Mouse (Mus musculus) erythroblast, adult 5-6 weeks (primary cell): ENCODE data around the gene Ncor2. TPM values are rescaled to one million over a fixed set of nuclear protein-coding genes. Genes with fewer than 3 reads are reported as not detected.
A peak's percentile ranks its signal among the peaks of the same experiment; 100 is the strongest.

Experiments
- ATAC-seq: replicated peaks from 2 replicates; pipeline ENCODE4 v1.8.0; 2016; ENCODE audit warnings: moderate number of reproducible peaks, mild to moderate bottlenecking, moderate TSS enrichment, inconsistent platforms; ENCODE audit not compliant: poor library complexity, low FRiP score, severe bottlenecking
- total RNA-seq, 2 experiments: library from RNA; stranded (forward) in 1 of 2; stranded (reverse) in 1 of 2; fragments of 150-400 nt in 1 of 2; fragments of 200-764, 138-1000 nt in 1 of 2; gene quantifications; 2 replicates each; pipeline versions ENCODE4 v1.2.3 to v1.2.4; 2015 to 2017; ENCODE audit warnings: low replicate concordance in 2 of 2

The Ncor2 gene
- total RNA-seq, 2 experiments from 2014 or later: 8.0 to 15.8 TPM

GRCm38 (mm10) chr5:125153201-125153816, 25.7 kb downstream of the Ncor2 start:
- 0 out of 2 replicates have a peak, but pooled peaks have one; percentile 29 for ATAC-seq

- no peak for ATAC-seq
Observed at GRCm38 (mm10) chr5:125151872-125152534, 27.0 kb downstream of the Ncor2 start.

DNA sequence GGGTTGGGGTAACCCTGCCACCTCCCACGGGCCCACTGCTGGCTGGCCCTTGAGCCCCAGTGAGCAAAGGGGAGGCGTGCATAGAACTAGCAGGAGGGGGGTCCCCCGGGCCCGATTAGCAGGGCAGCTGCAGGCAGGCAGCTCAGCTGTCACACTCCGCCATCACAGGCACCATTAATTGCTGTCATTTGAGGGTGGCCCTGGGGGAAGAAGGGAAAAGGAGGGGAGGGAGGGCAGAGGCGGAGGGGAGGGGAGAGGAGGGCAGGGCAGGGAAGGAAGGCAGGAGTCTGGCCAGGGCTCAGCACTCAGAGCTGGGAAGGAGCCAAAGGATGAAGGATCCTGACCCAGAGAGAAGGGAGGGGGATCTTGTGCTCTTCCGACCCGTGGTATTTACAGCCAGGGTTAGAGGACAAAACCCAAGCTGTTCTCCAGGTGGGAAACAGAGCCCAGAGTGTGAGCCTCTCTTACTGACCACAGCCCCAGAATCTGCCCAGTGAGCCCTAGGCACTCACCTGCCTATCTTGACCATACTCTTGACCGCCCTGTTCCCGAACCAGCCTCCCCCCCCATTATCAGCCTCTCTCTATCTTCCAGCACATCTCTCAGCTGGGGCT, 28.0 kb downstream of the Ncor2 start:
- ATAC-seq: no peak

GRCm38 (mm10) chr5:125149142-125149541, 29.9 kb downstream of the Ncor2 start:
- ATAC-seq: no peak

GRCm38 (mm10) chr5:125148686-125149085, 30.3 kb downstream of the Ncor2 start:
- ATAC-seq: no peak

- no peak for ATAC-seq
Observed at GRCm38 (mm10) chr5:125148173-125148572, 30.8 kb downstream of the Ncor2 start.

GRCm38 (mm10) chr5:125147124-125147523, 31.9 kb downstream of the Ncor2 start:
- ATAC-seq: no peak

- ATAC-seq: no peak
Observed at GRCm38 (mm10) chr5:125143114-125143872, 35.7 kb downstream of the Ncor2 start.

GRCm38 (mm10) chr5:125141916-125142315, 37.1 kb downstream of the Ncor2 start:
- no peak for ATAC-seq

GRCm38 (mm10) chr5:125141525-125141880, 37.5 kb downstream of the Ncor2 start:
- no peak for ATAC-seq

GRCm38 (mm10) chr5:125140832-125141524, 38.0 kb downstream of the Ncor2 start:
- ATAC-seq: no peak

- no peak for ATAC-seq
Observed at GRCm38 (mm10) chr5:125140151-125140699, 38.8 kb downstream of the Ncor2 start.

GRCm38 (mm10) chr5:125139669-125140068, 39.4 kb downstream of the Ncor2 start:
- no peak for ATAC-seq

DNA sequence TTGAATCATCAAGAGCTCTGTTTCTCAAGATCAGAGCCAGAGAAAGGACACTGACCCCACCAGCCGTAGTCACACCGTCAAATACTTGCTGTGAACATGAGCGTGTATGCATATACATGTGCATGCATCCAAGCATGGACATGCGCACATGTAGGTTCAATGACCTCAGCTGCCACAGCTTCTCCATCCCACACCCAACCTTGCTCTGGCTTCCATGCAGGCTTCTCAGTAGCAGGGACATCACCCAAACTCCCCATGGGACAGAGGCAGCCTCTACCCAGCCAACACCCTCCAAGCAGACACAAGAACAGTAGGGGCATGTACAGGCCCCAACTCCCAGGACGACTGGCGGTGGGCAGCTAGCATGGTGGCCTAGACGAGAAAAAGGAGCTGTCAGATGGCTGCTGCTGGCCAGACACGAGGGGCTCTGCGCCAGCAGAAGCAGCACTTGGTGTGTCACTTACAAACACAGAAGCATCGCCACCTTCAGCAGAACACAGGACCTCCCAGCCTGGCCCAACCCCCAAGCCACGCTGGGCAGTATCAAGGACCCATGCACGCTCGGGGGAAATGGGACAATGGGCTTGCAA, 40.1 kb downstream of the Ncor2 start:
- ATAC-seq: no peak

DNA sequence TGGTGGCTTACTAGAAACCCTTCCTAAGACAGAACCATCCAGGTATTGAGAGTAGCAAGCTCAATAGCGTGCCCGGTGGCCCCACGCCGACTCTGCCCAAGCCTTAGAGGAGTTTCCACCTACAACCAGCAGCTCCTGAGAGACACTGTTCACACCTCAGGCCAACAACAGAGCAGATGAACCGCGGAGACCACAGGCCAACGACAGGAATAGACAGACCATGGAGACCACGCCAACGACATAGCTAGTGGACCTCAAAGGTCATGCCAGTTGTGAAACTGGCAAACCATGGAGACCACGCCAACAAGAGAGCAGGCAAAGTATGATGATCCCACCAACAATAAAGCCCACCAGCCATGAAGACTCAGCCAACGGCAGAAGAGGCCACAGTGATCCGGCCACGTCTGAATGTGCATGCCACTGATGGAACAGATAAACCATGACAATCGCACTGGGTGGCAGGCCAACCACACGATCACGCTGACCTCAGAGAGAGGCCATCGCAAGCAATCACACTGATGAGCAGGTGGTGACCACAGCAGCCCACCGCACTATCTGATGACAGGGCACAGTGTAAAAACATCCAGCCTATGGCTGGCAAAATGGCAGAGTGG, 41.2 kb downstream of the Ncor2 start:
- ATAC-seq: no peak

DNA sequence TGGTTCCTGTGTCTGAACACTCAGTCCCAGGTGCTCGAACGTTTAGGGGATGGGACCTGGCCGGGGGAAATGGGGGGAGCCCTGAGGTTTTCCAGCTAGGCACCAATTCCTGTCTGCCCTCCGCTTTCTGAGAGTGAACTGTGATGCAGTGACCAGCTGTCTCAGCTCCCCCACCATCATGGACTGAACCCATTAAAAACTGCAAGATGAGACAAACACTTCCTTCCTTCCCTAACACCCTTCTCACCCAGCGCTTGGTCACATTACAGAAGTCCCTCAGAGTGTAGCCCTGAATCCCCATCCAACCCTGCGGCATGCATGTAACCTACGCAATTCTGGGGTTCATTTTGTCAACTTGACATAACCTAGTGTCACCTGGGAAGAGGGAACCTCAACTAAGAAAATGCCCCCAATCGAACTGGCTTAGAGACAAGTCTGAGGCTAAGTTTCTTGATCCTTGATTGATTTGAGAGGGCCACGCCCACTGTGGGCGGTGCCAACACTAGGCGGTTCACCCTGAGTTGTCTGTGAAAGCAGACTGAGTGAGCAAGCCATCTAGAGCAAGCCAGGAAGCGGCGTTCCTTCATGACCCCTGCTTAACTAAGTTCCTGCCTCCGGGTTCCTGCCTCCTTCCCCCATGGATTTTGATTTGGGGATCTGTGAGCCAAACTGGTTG, 41.9 kb downstream of the Ncor2 start:
- no peak for ATAC-seq

DNA sequence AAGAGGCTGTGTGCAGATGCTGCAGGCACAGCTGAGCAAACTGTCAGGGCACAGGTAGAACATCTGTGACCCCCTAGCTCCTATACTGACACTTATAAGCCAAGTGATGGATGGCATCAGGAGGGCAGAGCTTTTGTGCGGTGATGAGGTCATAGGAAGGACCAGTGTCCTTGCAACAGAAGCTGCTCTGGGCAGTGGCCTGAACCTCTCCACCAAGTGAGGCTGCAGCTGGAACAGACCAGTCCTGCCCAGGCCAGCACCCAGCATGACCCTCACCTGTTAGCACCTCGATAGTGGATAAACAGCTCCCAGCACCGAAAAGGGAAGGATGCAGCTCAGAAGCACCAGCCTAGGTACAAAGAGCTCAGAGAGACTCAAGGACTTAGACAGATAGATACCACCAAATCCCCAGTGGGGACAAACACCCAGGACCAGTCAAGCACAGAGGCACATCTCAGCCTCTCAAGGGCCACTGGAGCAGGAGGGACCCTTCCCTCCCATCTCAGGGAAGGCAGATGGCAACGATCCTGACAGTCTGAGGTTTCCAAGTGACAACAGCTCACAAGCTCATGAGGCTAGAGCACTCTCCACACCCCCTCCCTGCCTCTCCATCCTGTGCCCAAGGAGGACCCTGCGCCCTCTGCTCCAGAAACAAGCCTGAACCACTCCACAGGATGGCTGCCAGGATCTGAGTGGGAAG, 42.6 kb downstream of the Ncor2 start:
- no peak for ATAC-seq
